Mouse (Mus musculus) G1E (cell line): ENCODE results near the gene Kalrn.

Experiments used
- CTCF ChIP-seq: IDR thresholded peaks from 2 replicates; pipeline ENCODE4 v1.5.1; 2012; ENCODE audit warnings: low read depth, low read length, inconsistent platforms, mixed read lengths
- GATA1 ChIP-seq: IDR thresholded peaks from 2 replicates; pipeline ENCODE4 v1.6.1; 2012; ENCODE audit warnings: borderline replicate concordance, low read length, inconsistent platforms, mixed read lengths
- POLR2AphosphoS5 ChIP-seq: IDR thresholded peaks from 2 replicates; pipeline ENCODE4 v1.6.1; 2012; ENCODE audit warnings: low read depth, low read length, inconsistent platforms; ENCODE audit not compliant: insufficient replicate concordance

DNA sequence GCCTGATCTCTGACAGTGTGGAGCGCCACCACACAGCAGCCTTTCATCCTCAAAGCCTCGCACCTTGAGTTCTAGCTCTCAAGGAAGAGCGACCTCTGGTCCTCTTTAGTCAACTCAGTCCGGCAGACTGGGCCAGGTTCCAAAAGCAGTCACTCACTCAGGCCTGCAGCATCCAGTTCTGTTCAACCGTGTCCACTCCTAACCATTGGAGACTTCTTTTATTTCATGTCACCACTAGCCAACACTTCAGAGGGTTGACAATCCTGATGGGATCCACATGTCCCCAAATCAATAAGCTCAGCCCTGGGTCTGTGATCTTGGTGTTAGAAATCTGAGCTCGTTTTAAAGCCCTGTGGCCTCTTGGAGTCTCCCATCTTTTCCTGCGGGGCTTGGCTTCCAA, 627.3 kb downstream of the Kalrn start:
- TF ChIP-seq CTCF (no peak), GATA1 (no peak), POLR2AphosphoS5 (no peak)
